Mouse (Mus musculus): ENCODE measurements at regions not wholly inside any gene's neighbourhood (a gene's known extent, or its start where the extent isn't known, plus 50 kb on each side); places are given as distances from the start of the nearest gene placed in this dataset.

DNA sequence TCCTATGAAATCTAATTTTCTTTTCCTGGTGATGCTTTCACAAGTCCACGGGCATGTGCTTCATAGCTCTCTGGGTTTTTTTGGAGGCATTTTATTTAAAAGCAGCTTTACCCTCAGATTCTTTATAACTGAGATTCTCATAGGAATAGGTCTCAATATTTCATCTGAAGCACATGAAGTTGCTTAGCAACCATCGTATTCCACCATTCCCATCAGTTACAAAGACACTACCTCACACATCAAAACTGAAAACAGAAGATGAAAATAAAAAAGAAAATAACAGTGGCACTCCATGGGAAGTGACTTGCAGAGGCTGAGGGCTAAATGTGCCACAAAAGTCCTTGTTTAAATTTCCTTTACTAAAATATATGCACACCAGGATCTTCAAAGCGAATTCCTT lies 384.0 kb upstream of the 1700015G11Rik start:
- H3K36me3 ChIP-seq (ENCODE audit: insufficient read depth, low read length): no peaks in the 10 kb centered on the region
- H3K27me3 ChIP-seq (ENCODE audit: insufficient read depth, low read length): no peaks in the 10 kb centered on the region
- DNase-seq (ENCODE audit: low spot score) (no peak), ATAC-seq (replicated peaks; ENCODE audit: low FRiP score, low read depth) (no peak)
- H3K4me2 ChIP-seq (ENCODE audit: low read length): no peak overlapping the region
- no peak overlapping the region for H3K9ac ChIP-seq (ENCODE audit: low read depth, low read length)
- H3K4me3 ChIP-seq (replicated peaks; ENCODE audit: low read depth, low read length): no peak overlapping the region
- H3K27ac ChIP-seq: no peak overlapping the region
- no peaks in the 10 kb centered on the region for H3K9me3 ChIP-seq (replicated peaks; ENCODE audit: low read length)
- whole genome bisulfite sequencing: 82% methylated on average over 3 of the region's 3 CpGs
- no peaks in the 10 kb centered on the region for H3K4me1 ChIP-seq (replicated peaks; ENCODE audit: insufficient read depth, low read length)
- no peak for TF ChIP-seq CTCF (IDR thresholded peaks at IDR 0.05; ENCODE audit: low read depth)

DNA sequence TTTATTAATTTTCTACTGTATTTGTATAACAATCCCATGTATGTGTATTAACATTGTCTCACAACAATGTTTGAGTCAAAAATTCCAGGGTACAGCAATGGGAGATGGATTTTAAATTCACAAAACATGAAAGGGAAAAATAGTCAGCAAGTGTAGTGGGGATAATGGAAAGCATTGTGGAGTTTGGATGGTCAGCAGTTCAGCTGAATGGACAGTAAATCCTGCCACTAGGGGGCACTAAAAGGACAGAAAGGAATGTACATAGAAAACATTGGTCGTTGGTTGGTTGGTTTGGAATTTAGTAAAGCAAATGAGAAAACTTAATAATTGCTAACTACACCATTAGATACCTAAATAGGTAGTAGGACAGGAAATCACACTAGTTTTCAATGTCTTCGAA lies 376.3 kb upstream of the 1700015G11Rik start:
- ATAC-seq (replicated peaks; ENCODE audit: low FRiP score, low read depth) (no peak), DNase-seq (ENCODE audit: low spot score) (peak; percentile 81)
- Histone ChIP-seq H3K4me3 (replicated peaks; ENCODE audit: low read depth, low read length) (no peak overlapping the region), H3K4me1 (replicated peaks; ENCODE audit: insufficient read depth, low read length) (no peaks in the 10 kb centered on the region), H3K9me3 (replicated peaks; ENCODE audit: low read length) (no peaks in the 10 kb centered on the region), H3K27me3 (ENCODE audit: insufficient read depth, low read length) (no peaks in the 10 kb centered on the region), H3K36me3 (ENCODE audit: insufficient read depth, low read length) (no peaks in the 10 kb centered on the region), H3K27ac (no peak overlapping the region), H3K4me2 (ENCODE audit: low read length) (no peak overlapping the region), H3K9ac (ENCODE audit: low read depth, low read length) (no peak overlapping the region)
- TF ChIP-seq CTCF (IDR thresholded peaks at IDR 0.05; ENCODE audit: low read depth): peak; percentile 83
- WGBS: 25% methylated on average over 2 of the region's 2 CpGs
